Mouse (Mus musculus): Measurements from ENCODE around the gene Etv4. TPM values are rescaled to one million over a fixed set of nuclear protein-coding genes. Genes with fewer than 3 reads are reported as not detected.

Etv4 gene
- polyA plus RNA-seq, 1 experiment from 2014 or later = 18.9 TPM

DNA sequence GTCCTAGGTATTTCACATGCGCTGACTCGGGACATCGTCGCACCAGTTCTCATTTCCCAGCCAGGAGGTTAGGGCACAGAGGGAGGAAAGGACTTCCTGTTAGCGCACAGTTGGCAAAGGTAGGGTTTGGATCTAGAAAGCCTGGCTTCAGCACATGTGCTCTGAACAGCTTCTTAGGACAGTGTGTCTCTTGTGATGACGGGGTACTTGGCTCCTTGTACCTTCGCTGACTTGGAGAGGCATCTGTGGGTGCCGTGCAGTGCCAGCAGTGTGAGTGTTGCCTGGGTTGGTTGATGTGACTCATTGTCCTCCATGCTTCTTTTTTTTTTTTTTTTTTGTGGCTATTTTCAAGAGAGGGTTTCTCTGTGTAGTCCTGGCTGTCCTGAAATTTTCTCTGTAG, 28.6 kb downstream of the Etv4 start:
- no peak for DNase-seq (ENCODE audit: low spot score)
- H3K36me3 ChIP-seq (replicated peaks) = peaks cover 98% of the 10 kb centered on the region
- WGBS = 95% methylated on average over 8 of the region's 8 CpGs
- no peak overlapping the region for H3K27ac ChIP-seq (replicated peaks)
- no peaks in the 10 kb centered on the region for H3K4me1 ChIP-seq
- no peaks in the 10 kb centered on the region for H3K27me3 ChIP-seq (replicated peaks; ENCODE audit: low read depth, poor library complexity, severe bottlenecking)
- H3K4me3 ChIP-seq = no peak overlapping the region
- no peaks in the 10 kb centered on the region for H3K9me3 ChIP-seq

GRCm38 (mm10) chr11:101733596-101733995, 51.6 kb downstream of the Etv4 start:
- WGBS = 37% methylated on average over 9 of the region's 9 CpGs
- H3K9me3 ChIP-seq = no peaks in the 10 kb centered on the region
- H3K4me1 ChIP-seq = peaks cover 10% of the 10 kb centered on the region

GRCm38 (mm10) chr11:101732518-101733440, 52.4 kb downstream of the Etv4 start, which contains the start of gene Dhx8:
Gene Dhx8 (plus strand): TSS chr11:101732919.
- DNase-seq (ENCODE audit: low spot score) = peak; percentile 97
- Histone ChIP-seq H3K27me3 (replicated peaks; ENCODE audit: low read depth, poor library complexity, severe bottlenecking) (no peaks in the 10 kb centered on the region), H3K36me3 (replicated peaks) (peaks cover 35% of the 10 kb centered on the region), H3K9me3 (no peaks in the 10 kb centered on the region), H3K4me3 (peak within 1 kb of the TSS; percentile 92), H3K4me1 (peaks cover 10% of the 10 kb centered on the region), H3K27ac (replicated peaks) (peak within 1 kb of the TSS; percentile 84)
- WGBS = under 1% methylated on average over 51 of the region's 51 CpGs

More at GRCm38 (mm10) chr11:101733596-101733995, 51.6 kb downstream of the Etv4 start:
- no peaks in the 10 kb centered on the region for H3K27me3 ChIP-seq (replicated peaks; ENCODE audit: low read depth, poor library complexity, severe bottlenecking)
- peak overlapping the region; percentile 92 for H3K4me3 ChIP-seq
- H3K27ac ChIP-seq (replicated peaks) = peak overlapping the region; percentile 84
- H3K36me3 ChIP-seq (replicated peaks) = peaks cover 43% of the 10 kb centered on the region
- DNase-seq (ENCODE audit: low spot score) = no peak

- no peak overlapping the region for H3K27ac ChIP-seq (replicated peaks)
- no peaks in the 10 kb centered on the region for H3K9me3 ChIP-seq
- no peaks in the 10 kb centered on the region for H3K27me3 ChIP-seq (replicated peaks; ENCODE audit: low read depth, poor library complexity, severe bottlenecking)
- 71% methylated on average over 3 of the region's 3 CpGs for WGBS
- peaks cover 20% of the 10 kb centered on the region for H3K4me1 ChIP-seq
- no peak overlapping the region for H3K4me3 ChIP-seq
- peak; percentile 13 for DNase-seq (ENCODE audit: low spot score)
- peaks cover under 1% of the 10 kb centered on the region; the same call in 1 of the 2 replicates for H3K36me3 ChIP-seq (replicated peaks)
These were observed 55.9 kb downstream of the Etv4 start for GRCm38 (mm10) chr11:101729308-101729707.

GRCm38 (mm10) chr11:101726765-101727164, 58.4 kb downstream of the Etv4 start:
- no peak for DNase-seq (ENCODE audit: low spot score)
- no peaks in the 10 kb centered on the region for H3K27me3 ChIP-seq (replicated peaks; ENCODE audit: low read depth, poor library complexity, severe bottlenecking)
- H3K4me3 ChIP-seq = no peak overlapping the region
- peaks cover 10% of the 10 kb centered on the region for H3K4me1 ChIP-seq
- H3K27ac ChIP-seq (replicated peaks) = peak overlapping the region; percentile 21; the same call in 1 of the 2 replicates
- H3K9me3 ChIP-seq = no peaks in the 10 kb centered on the region
- H3K36me3 ChIP-seq (replicated peaks) = no peaks in the 10 kb centered on the region
- 47% methylated on average over 2 of the region's 2 CpGs for WGBS

DNA sequence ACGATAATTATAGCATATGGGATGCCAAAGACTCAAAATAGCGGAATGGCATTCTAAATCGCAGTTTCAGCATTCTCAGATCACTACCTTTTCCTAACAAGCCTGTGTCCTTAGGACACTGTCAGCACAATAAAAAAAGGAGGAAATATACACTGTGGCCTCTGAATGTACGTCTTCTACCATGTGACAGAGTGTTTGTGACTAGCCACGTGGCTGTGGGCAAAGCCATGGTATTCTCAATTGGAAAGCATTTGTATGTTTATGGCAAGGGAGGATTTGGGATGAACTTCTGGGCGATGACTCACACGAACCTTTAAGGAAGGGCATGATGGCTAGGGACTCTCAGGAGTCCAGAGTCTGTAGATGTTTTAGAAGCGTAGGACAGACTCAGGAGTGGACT, 60.1 kb downstream of the Etv4 start:
- DNase-seq (ENCODE audit: low spot score) = no peak
- 85% methylated on average over 8 of the region's 8 CpGs for WGBS

GRCm38 (mm10) chr11:101719986-101720520, 65.1 kb downstream of the Etv4 start:
- WGBS = 80% methylated on average over 21 of the region's 21 CpGs

More for the DNA sequence above, 60.1 kb downstream of the Etv4 start:
- Histone ChIP-seq H3K4me3 (no peak overlapping the region), H3K9me3 (no peaks in the 10 kb centered on the region), H3K27me3 (replicated peaks; ENCODE audit: low read depth, poor library complexity, severe bottlenecking) (no peaks in the 10 kb centered on the region), H3K27ac (replicated peaks) (no peak overlapping the region), H3K4me1 (peaks cover 10% of the 10 kb centered on the region), H3K36me3 (replicated peaks) (no peaks in the 10 kb centered on the region)

More at GRCm38 (mm10) chr11:101719986-101720520, 65.1 kb downstream of the Etv4 start:
- Histone ChIP-seq H3K27me3 (replicated peaks; ENCODE audit: low read depth, poor library complexity, severe bottlenecking) (no peaks in the 10 kb centered on the region), H3K9me3 (no peaks in the 10 kb centered on the region), H3K4me1 (peaks cover 10% of the 10 kb centered on the region), H3K27ac (replicated peaks) (no peak overlapping the region), H3K4me3 (no peak overlapping the region), H3K36me3 (replicated peaks) (no peaks in the 10 kb centered on the region)
- no peak for DNase-seq (ENCODE audit: low spot score)

Other genes with a start within 250 kb of the Etv4 start
- 23.7 and 27.0 TPM in 2 replicates for gene Brca1, start 233.4 kb downstream of the Etv4 start, polyA plus RNA-seq (2016; fragmentation: Nextera tagmentation; extraction: Ambion mirVana)
- 68.0 and 70.0 TPM in 2 replicates for gene Nbr1, start 233.2 kb downstream of the Etv4 start, polyA plus RNA-seq (2016; fragmentation: Nextera tagmentation; extraction: Ambion mirVana)
- 1.5 and 2.1 TPM in 2 replicates for gene Tmem106a, start 203.1 kb downstream of the Etv4 start, polyA plus RNA-seq (2016; fragmentation: Nextera tagmentation; extraction: Ambion mirVana)
- gene Gm11634, start 186.1 kb downstream of the Etv4 start, polyA plus RNA-seq (2016; fragmentation: Nextera tagmentation; extraction: Ambion mirVana) = not detected in 2 replicates
- gene Rdm1, start 158.2 kb downstream of the Etv4 start, polyA plus RNA-seq (2016; fragmentation: Nextera tagmentation; extraction: Ambion mirVana) = 28.2 and 29.4 TPM in 2 replicates
- gene Arl4d, start 119.8 kb downstream of the Etv4 start, polyA plus RNA-seq (2016; fragmentation: Nextera tagmentation; extraction: Ambion mirVana) = 3.3 and 5.1 TPM in 2 replicates
- gene Dhx8, start 52.5 kb downstream of the Etv4 start, polyA plus RNA-seq (2016; fragmentation: Nextera tagmentation; extraction: Ambion mirVana) = 50.5 and 52.3 TPM in 2 replicates
- gene Meox1, start 109.0 kb upstream of the Etv4 start, polyA plus RNA-seq (2016; fragmentation: Nextera tagmentation; extraction: Ambion mirVana) = 1.9 and 2.9 TPM in 2 replicates
- 0.20 and 0.30 TPM in 2 replicates for gene Sost, start 181.6 kb upstream of the Etv4 start, polyA plus RNA-seq (2016; fragmentation: Nextera tagmentation; extraction: Ambion mirVana)
- not detected in 2 replicates for gene Cfap97d1, start 198.9 kb upstream of the Etv4 start, polyA plus RNA-seq (2016; fragmentation: Nextera tagmentation; extraction: Ambion mirVana)
- gene Dusp3, start 201.6 kb upstream of the Etv4 start, polyA plus RNA-seq (2016; fragmentation: Nextera tagmentation; extraction: Ambion mirVana) = 11.0 and 11.7 TPM in 2 replicates
- gene Mpp3, start 243.1 kb upstream of the Etv4 start, polyA plus RNA-seq (2016; fragmentation: Nextera tagmentation; extraction: Ambion mirVana) = 8.2 and 10.3 TPM in 2 replicates

Measured in embryonic facial prominence, embryonic 10.5 days (tissue).